ENCODE assay signal across 9 mouse cellular contexts in genomic region chr4:134185569-134185968, GRCm38 (mm10). TPM values are rescaled to one million over a fixed set of nuclear protein-coding genes. Genes with fewer than 3 reads are reported as not detected.
A peak's percentile ranks its signal among the peaks of the same experiment; 100 is the strongest.
DNase-seq lines count a peak whose midpoint lies in the region; ATAC-seq and TF ChIP-seq lines count a peak whose summit lies in the region.
"Had no signal": no experiment of that assay in that cellular context is flagged by ENCODE, and none has a peak within 500 bp of the region (broad histone marks: within the 10 kb centered on the region; RNA-seq: fewer than 3 reads in every experiment).

No protein-coding gene starts in this region.

- no peak for TF ChIP-seq CTCF in bone marrow macrophage, adult 2 months (IDR thresholded peaks at IDR 0.05; ENCODE audit: low read depth, low read length)

- peaks cover 28% of the 10 kb centered on the region for H3K4me1 ChIP-seq in heart, embryonic 15.5 days (replicated peaks)
- H3K4me1 ChIP-seq in bone marrow macrophage, adult 2 months (ENCODE audit: control insufficient read depth, insufficient read depth, low read length) = peaks cover 10% of the 10 kb centered on the region
- H3K4me1 ChIP-seq in hindbrain, embryonic 16.5 days (ENCODE audit: control insufficient read depth, insufficient read depth, low read depth, low read length) = peaks cover 6% of the 10 kb centered on the region
- peaks cover 11% of the 10 kb centered on the region for H3K4me1 ChIP-seq in midbrain, embryonic 13.5 days (replicated peaks)

- WGBS in heart, embryonic 15.5 days = 70% methylated on average over 3 of the region's 3 CpGs
- 76% methylated on average over 3 of the region's 3 CpGs for WGBS in hindbrain, embryonic 16.5 days
- 75% methylated on average over 3 of the region's 3 CpGs for WGBS in midbrain, embryonic 13.5 days

- no peaks in the 10 kb centered on the region for H3K36me3 ChIP-seq in heart, embryonic 15.5 days
- H3K36me3 ChIP-seq in hindbrain, embryonic 16.5 days (ENCODE audit: control insufficient read depth, insufficient read depth, low read length) = no peaks in the 10 kb centered on the region
- no peaks in the 10 kb centered on the region for H3K36me3 ChIP-seq in midbrain, embryonic 13.5 days

- H3K9ac ChIP-seq in heart, embryonic 15.5 days = peak overlapping the region; percentile 91
- peak overlapping the region; percentile 82; the same call in 1 of the 2 replicates for H3K9ac ChIP-seq in hindbrain, embryonic 16.5 days (ENCODE audit: low read depth, low read length)
- H3K9ac ChIP-seq in midbrain, embryonic 13.5 days (replicated peaks) = peak overlapping the region; percentile 89

- DNase-seq in heart, adult 11 months = no peak
- DNase-seq in urinary bladder, postnatal 4 days (ENCODE audit: low spot score in 2 of 2) = no peak
- no peak for DNase-seq in frontal cortex, postnatal 14 days (ENCODE audit: low spot score in 2 of 2)
- no peak for DNase-seq in cerebellum, postnatal 4 days (ENCODE audit: low spot score in 2 of 2)

- no peak for ATAC-seq in heart, embryonic 15.5 days (replicated peaks; ENCODE audit: insufficient number of reproducible peaks, insufficient read depth, low FRiP score, low read depth)
- ATAC-seq in hindbrain, embryonic 16.5 days = no peak
- ATAC-seq in midbrain, embryonic 13.5 days = no peak

- no peak for TF ChIP-seq POLR2A in bone marrow macrophage, adult 2 months (IDR thresholded peaks at IDR 0.05; ENCODE audit: borderline replicate concordance, low read depth, low read length)

- H3K4me2 ChIP-seq in heart, embryonic 15.5 days = peak overlapping the region; percentile 95
- H3K4me2 ChIP-seq in hindbrain, embryonic 16.5 days (ENCODE audit: low read length) = peak overlapping the region; percentile 83
- peak overlapping the region; percentile 85 for H3K4me2 ChIP-seq in midbrain, embryonic 13.5 days (replicated peaks)

- no peaks in the 10 kb centered on the region for H3K9me3 ChIP-seq in heart, embryonic 15.5 days (replicated peaks)
- no peaks in the 10 kb centered on the region for H3K9me3 ChIP-seq in hindbrain, embryonic 16.5 days (ENCODE audit: control insufficient read depth, low read length)
- H3K9me3 ChIP-seq in midbrain, embryonic 13.5 days = no peaks in the 10 kb centered on the region

- no peaks in the 10 kb centered on the region for H3K27me3 ChIP-seq in heart, embryonic 15.5 days
- no peaks in the 10 kb centered on the region for H3K27me3 ChIP-seq in hindbrain, embryonic 16.5 days (replicated peaks; ENCODE audit: control insufficient read depth, insufficient read depth, low read length)
- no peaks in the 10 kb centered on the region for H3K27me3 ChIP-seq in midbrain, embryonic 13.5 days

- no peak overlapping the region for H3K27ac ChIP-seq in heart, embryonic 15.5 days
- no peak overlapping the region for H3K27ac ChIP-seq in bone marrow macrophage, adult 2 months (ENCODE audit: insufficient read depth, low read depth, low read length)
- no peak overlapping the region for H3K27ac ChIP-seq in hindbrain, embryonic 16.5 days (ENCODE audit: low read depth, low read length)
- no peak overlapping the region for H3K27ac ChIP-seq in midbrain, embryonic 13.5 days

- H3K4me3 ChIP-seq in heart, embryonic 15.5 days = peak overlapping the region; percentile 92
- peak overlapping the region; percentile 74 for H3K4me3 ChIP-seq in bone marrow macrophage, adult 2 months (ENCODE audit: insufficient read depth, low read length)
- peak overlapping the region; percentile 76 for H3K4me3 ChIP-seq in hindbrain, embryonic 16.5 days (ENCODE audit: low read length)
- H3K4me3 ChIP-seq in midbrain, embryonic 13.5 days (replicated peaks) = peak overlapping the region; percentile 83

RNA-seq across cellular contexts. Expression of gene Cep85, which starts 1.3 kb away (rescaled TPM):
- 38.2 and 42.0 TPM in 2 replicates for polyA plus RNA-seq in heart, embryonic 15.5 days (2015; fragmentation: Nextera tagmentation; extraction: Ambion mirVana)
- 12.5 and 13.9 TPM in 2 replicates for polyA plus RNA-seq in bone marrow macrophage, adult 2 months (2012; ENCODE audit: insufficient read depth, insufficient read length, missing spikeins)
- polyA plus RNA-seq in hindbrain, embryonic 16.5 days (2015; fragmentation: Nextera tagmentation; extraction: Ambion mirVana) = 17.6 and 18.0 TPM in 2 replicates
- polyA plus RNA-seq in midbrain, embryonic 13.5 days (2015; fragmentation: Nextera tagmentation; extraction: Ambion mirVana) = 19.9 and 22.4 TPM in 2 replicates

RNA-seq across cellular contexts. Expression of gene Gm7534, which starts 17.2 kb away (rescaled TPM):
- not detected in 2 replicates for polyA plus RNA-seq in heart, embryonic 15.5 days (2015; fragmentation: Nextera tagmentation; extraction: Ambion mirVana)
- not detected in 2 replicates for polyA plus RNA-seq in bone marrow macrophage, adult 2 months (2012; ENCODE audit: insufficient read depth, insufficient read length, missing spikeins)
- polyA plus RNA-seq in hindbrain, embryonic 16.5 days (2015; fragmentation: Nextera tagmentation; extraction: Ambion mirVana) = not detected in 2 replicates
- polyA plus RNA-seq in midbrain, embryonic 13.5 days (2015; fragmentation: Nextera tagmentation; extraction: Ambion mirVana) = not detected in 2 replicates
- polyA plus RNA-seq: gonadal fat pad, adult 2 months had no signal

RNA-seq across cellular contexts. Expression of gene Catsper4, which starts 41.6 kb away (rescaled TPM):
- 0.09 TPM in 1 of 2 replicates, not detected in the other for polyA plus RNA-seq in heart, embryonic 15.5 days (2015; fragmentation: Nextera tagmentation; extraction: Ambion mirVana)
- not detected in 2 replicates for polyA plus RNA-seq in bone marrow macrophage, adult 2 months (2012; ENCODE audit: insufficient read depth, insufficient read length, missing spikeins)
- polyA plus RNA-seq in hindbrain, embryonic 16.5 days (2015; fragmentation: Nextera tagmentation; extraction: Ambion mirVana) = not detected in 2 replicates
- polyA plus RNA-seq in midbrain, embryonic 13.5 days (2015; fragmentation: Nextera tagmentation; extraction: Ambion mirVana) = not detected in 2 replicates

RNA-seq across cellular contexts. Expression of gene Cnksr1, which starts 52.6 kb away (rescaled TPM):
- 1.2 and 2.4 TPM in 2 replicates for polyA plus RNA-seq in heart, embryonic 15.5 days (2015; fragmentation: Nextera tagmentation; extraction: Ambion mirVana)
- not detected in 2 replicates for polyA plus RNA-seq in bone marrow macrophage, adult 2 months (2012; ENCODE audit: insufficient read depth, insufficient read length, missing spikeins)
- polyA plus RNA-seq in hindbrain, embryonic 16.5 days (2015; fragmentation: Nextera tagmentation; extraction: Ambion mirVana) = 0.10 and 0.21 TPM in 2 replicates
- polyA plus RNA-seq in midbrain, embryonic 13.5 days (2015; fragmentation: Nextera tagmentation; extraction: Ambion mirVana) = 0.15 and 0.20 TPM in 2 replicates

RNA-seq across cellular contexts. Expression of gene Sh3bgrl3, which starts 57.0 kb away (rescaled TPM):
- polyA plus RNA-seq in heart, embryonic 15.5 days (2015; fragmentation: Nextera tagmentation; extraction: Ambion mirVana) = 174 and 239 TPM in 2 replicates
- 1,334 and 1,359 TPM in 2 replicates for polyA plus RNA-seq in bone marrow macrophage, adult 2 months (2012; ENCODE audit: insufficient read depth, insufficient read length, missing spikeins)
- polyA plus RNA-seq in hindbrain, embryonic 16.5 days (2015; fragmentation: Nextera tagmentation; extraction: Ambion mirVana) = 467 and 509 TPM in 2 replicates
- 319 and 332 TPM in 2 replicates for polyA plus RNA-seq in midbrain, embryonic 13.5 days (2015; fragmentation: Nextera tagmentation; extraction: Ambion mirVana)
